Mouse (Mus musculus) liver, adult 2 months (tissue): ENCODE data around the gene Prr5l. TPM values are rescaled to one million over a fixed set of nuclear protein-coding genes. Genes with fewer than 3 reads are reported as not detected.

Source experiments
- DNase-seq: peaks from one replicate; pipeline ENCODE4 v3.0.0-alpha.2; 2011; ENCODE audit warnings: low read depth, low spot score; ENCODE audit errors: extremely low read depth
- H3K27ac ChIP-seq: fragments of 200-500 bp; replicated peaks from 2 replicates; pipeline ENCODE4 v1.5.1; 2012; ENCODE audit warnings: low read depth, mild to moderate bottlenecking, control low read depth, inconsistent platforms, low read length; ENCODE audit not compliant: insufficient read depth
- H3K27me3 ChIP-seq: fragments of 200-500 bp; 2 replicates; pipeline ENCODE4 v1.6.1; 2012; ENCODE audit warnings: mild to moderate bottlenecking, moderate library complexity, low read length, inconsistent platforms; ENCODE audit not compliant: control insufficient read depth, insufficient read depth
- H3K36me3 ChIP-seq: fragments of 200-500 bp; 2 replicates; pipeline ENCODE4 v1.6.1; 2012; ENCODE audit warnings: low read length, inconsistent platforms; ENCODE audit not compliant: control insufficient read depth, insufficient read depth
- H3K4me1 ChIP-seq: fragments of 200-500 bp; 2 replicates; pipeline ENCODE4 v1.6.1; 2011; ENCODE audit warnings: low read length; ENCODE audit not compliant: control insufficient read depth, insufficient read depth
- H3K4me3 ChIP-seq: fragments of 200-500 bp; 2 replicates; pipeline ENCODE4 v1.5.1; 2011; ENCODE audit warnings: low read depth, mild to moderate bottlenecking, control low read depth, low read length, moderate library complexity; ENCODE audit not compliant: insufficient read depth
- H3K79me2 ChIP-seq: fragments of 200-500 bp; 2 replicates; pipeline ENCODE4 v1.6.1; 2012; ENCODE audit warnings: inconsistent platforms, mild to moderate bottlenecking, low read length, moderate library complexity; ENCODE audit not compliant: control insufficient read depth, insufficient read depth
- H3K9ac ChIP-seq: fragments of 200-500 bp; 2 replicates; pipeline ENCODE4 v1.6.1; 2012; ENCODE audit warnings: low read depth, mild to moderate bottlenecking, control low read depth, inconsistent platforms, low read length
- CTCF ChIP-seq: fragments of 200-500 bp; IDR thresholded peaks from 2 replicates; pipeline ENCODE4 v1.5.1; 2011; ENCODE audit warnings: low read depth, low read length, control low read depth
- POLR2A ChIP-seq: fragments of 200-500 bp; IDR thresholded peaks from 2 replicates; pipeline ENCODE4 v1.6.1; 2011; ENCODE audit warnings: low read length, control low read depth; ENCODE audit not compliant: insufficient read depth; ENCODE audit errors: extremely low read depth
- WGBS: fragments of 180-500 bp; shearing (Covaris S2); methylation state at CpG from one replicate; pipeline ENCODE4 v1.1.7; 2018; 5-methylcytosine and 5-hydroxymethylcytosine counted together
- polyA plus RNA-seq: library from polyadenylated mRNA; depleted of rRNA; stranded (reverse); fragments of >200 nt; gene quantifications from 2 replicates; pipeline ENCODE4 v1.2.3, GENCODE M21; 2012
- total RNA-seq: library from RNA; depleted of rRNA; stranded (reverse); fragments of >200 nt; gene quantifications from 2 replicates; pipeline ENCODE4 v1.2.3, GENCODE M21; 2014

Prr5l gene
- total and polyA plus RNA-seq, 2 experiments, result 0.72 to 1.4 TPM

DNA sequence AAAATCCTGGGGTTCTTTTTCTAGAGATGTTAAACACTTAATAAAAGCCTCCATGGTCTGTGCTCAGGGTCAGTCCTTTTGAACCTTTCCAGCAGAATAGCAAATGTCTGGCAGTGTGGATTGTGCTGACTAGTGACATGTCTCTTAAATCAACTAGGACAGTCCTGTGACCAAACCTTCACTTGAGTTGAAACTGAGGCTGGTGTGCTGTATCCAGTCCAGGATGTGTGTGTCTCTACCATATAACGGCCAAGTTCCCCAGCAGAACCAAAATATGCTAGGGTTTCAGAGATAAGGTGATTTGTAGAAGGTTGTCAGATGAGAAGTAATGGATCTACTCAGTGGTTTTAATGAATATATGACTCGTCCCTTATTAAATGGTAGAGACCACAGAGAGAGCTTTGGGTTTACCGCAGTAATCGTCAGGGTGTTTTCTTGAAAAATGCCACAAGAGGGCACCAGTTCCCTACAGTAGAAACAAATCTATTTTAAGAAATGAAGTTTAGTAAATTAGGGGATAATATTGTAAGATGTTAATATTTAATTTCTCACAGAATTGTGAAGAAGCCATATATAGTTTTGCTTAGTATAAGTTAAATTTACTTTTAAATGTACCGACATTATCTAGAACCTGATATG lies 189.1 kb downstream of the Prr5l start:
- Histone ChIP-seq H3K79me2 (no peaks in the 10 kb centered on the region), H3K27me3 (no peaks in the 10 kb centered on the region), H3K9ac (no peak overlapping the region), H3K27ac (no peak overlapping the region), H3K4me1 (peaks cover under 1% of the 10 kb centered on the region; the same call in 1 of the 2 replicates), H3K4me3 (no peak overlapping the region), H3K36me3 (peaks cover 59% of the 10 kb centered on the region)
- DNase-seq, result peak; percentile 19
- WGBS, result 62% methylated on average over 5 of the region's 5 CpGs
- no peak for TF ChIP-seq CTCF
- no peak for TF ChIP-seq POLR2A

GRCm38 (mm10) chr2:101693043-101693442 lies 189.8 kb downstream of the Prr5l start:
- DNase-seq, result no peak
- H3K9ac ChIP-seq, result no peak overlapping the region
- no peak overlapping the region for H3K4me3 ChIP-seq
- no peaks in the 10 kb centered on the region for H3K27me3 ChIP-seq
- peaks cover 57% of the 10 kb centered on the region for H3K36me3 ChIP-seq
- H3K27ac ChIP-seq, result no peak overlapping the region
- H3K79me2 ChIP-seq, result no peaks in the 10 kb centered on the region
- WGBS, result 70% methylated on average over 4 of the region's 4 CpGs
- no peaks in the 10 kb centered on the region; the same call in 1 of the 2 replicates for H3K4me1 ChIP-seq
- TF ChIP-seq POLR2A (no peak), CTCF (no peak)

- H3K4me1 ChIP-seq, result no peaks in the 10 kb centered on the region; the same call in 1 of the 2 replicates
- DNase-seq, result no peak
- no peaks in the 10 kb centered on the region for H3K79me2 ChIP-seq
- H3K9ac ChIP-seq, result no peak overlapping the region
- H3K36me3 ChIP-seq, result peaks cover 53% of the 10 kb centered on the region
- H3K27me3 ChIP-seq, result no peaks in the 10 kb centered on the region
- H3K4me3 ChIP-seq, result no peak overlapping the region
- TF ChIP-seq CTCF (no peak), POLR2A (no peak)
- 92% methylated on average over 9 of the region's 9 CpGs for WGBS
- no peak overlapping the region for H3K27ac ChIP-seq
These were observed 192.5 kb downstream of the Prr5l start for GRCm38 (mm10) chr2:101690252-101690827.

DNA sequence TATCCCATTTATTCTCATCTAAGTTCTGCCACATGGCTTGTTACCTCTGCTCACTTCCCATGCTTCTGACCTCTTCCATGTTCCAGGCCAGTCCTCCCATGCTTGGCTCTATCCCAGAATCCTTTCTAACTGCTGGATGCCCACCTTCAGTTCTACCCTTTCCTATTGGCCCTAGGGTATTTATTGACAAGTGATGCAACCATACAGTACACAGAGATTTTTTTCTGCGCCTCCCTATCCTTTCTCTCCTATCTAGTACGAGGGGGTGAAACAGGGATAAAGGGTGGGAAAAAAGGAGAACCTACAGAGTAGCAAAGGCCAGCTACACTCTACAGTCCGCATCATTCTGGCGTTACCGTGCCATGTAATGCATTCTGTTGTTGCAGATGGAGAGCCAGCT lies 194.8 kb downstream of the Prr5l start:
- Histone ChIP-seq H3K9ac (no peak overlapping the region), H3K4me3 (no peak overlapping the region), H3K27me3 (no peaks in the 10 kb centered on the region), H3K36me3 (peaks cover 48% of the 10 kb centered on the region), H3K27ac (no peak overlapping the region), H3K79me2 (no peaks in the 10 kb centered on the region), H3K4me1 (no peaks in the 10 kb centered on the region)
- WGBS, result 89% methylated on average over 5 of the region's 5 CpGs
- no peak for TF ChIP-seq POLR2A
- no peak for TF ChIP-seq CTCF
- no peak for DNase-seq

GRCm38 (mm10) chr2:101684421-101684820 lies 198.4 kb downstream of the Prr5l start:
- Histone ChIP-seq H3K79me2 (0 out of 2 replicates have a peak, but pooled peaks cover 4% of the 10 kb centered on the region), H3K4me1 (peaks cover 3% of the 10 kb centered on the region; the same call in 1 of the 2 replicates), H3K27ac (no peak overlapping the region), H3K36me3 (peaks cover 24% of the 10 kb centered on the region), H3K27me3 (no peaks in the 10 kb centered on the region), H3K9ac (no peak overlapping the region), H3K4me3 (no peak overlapping the region)
- WGBS, result 57% methylated on average over 12 of the region's 12 CpGs
- DNase-seq, result peak; percentile 36
- TF ChIP-seq CTCF (no peak), POLR2A (no peak)

DNA sequence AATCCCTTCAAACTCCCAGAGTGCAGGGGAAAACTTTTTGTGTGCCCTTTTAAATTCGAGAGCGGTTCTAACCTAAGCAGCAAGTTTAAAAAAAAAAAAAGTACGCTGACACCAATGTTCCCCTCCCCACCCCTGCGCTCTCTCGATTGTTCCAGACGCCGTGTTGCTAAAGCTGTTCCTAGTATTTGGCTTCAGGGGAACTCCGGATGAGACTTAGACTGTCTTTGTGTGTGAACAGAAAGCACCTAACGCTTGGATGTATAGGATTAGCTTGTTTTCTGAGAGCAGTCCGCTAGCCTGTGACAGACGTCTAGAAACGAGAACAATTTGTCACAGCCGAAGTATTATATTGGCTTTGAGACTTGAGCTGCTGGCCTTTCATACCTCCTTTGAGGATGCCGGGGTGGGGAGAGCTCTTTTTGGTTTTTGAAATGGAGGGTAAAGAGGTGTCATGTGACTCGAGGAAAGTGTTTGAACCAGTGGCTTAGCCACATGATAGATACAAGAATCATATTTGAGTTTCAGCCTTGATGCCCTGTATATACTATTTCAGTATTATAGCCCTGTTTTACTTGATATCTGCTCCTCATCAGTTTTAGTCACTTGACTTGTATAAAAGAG lies 203.6 kb downstream of the Prr5l start:
- peaks cover 8% of the 10 kb centered on the region; the same call in 1 of the 2 replicates for H3K4me1 ChIP-seq

More for the DNA sequence above, 203.6 kb downstream of the Prr5l start:
- no peaks in the 10 kb centered on the region for H3K36me3 ChIP-seq
- DNase-seq, result peak; percentile 30
- TF ChIP-seq POLR2A, result no peak
- no peak for TF ChIP-seq CTCF
- H3K79me2 ChIP-seq, result peaks cover 10% of the 10 kb centered on the region; the same call in 1 of the 2 replicates
- H3K4me3 ChIP-seq, result peak overlapping the region; percentile 98; the same call in 1 of the 2 replicates
- H3K27ac ChIP-seq, result no peak overlapping the region
- 0 out of 2 replicates have a peak overlapping the region, but pooled peaks have one; percentile 37 for H3K9ac ChIP-seq
- WGBS, result 4% methylated on average over 15 of the region's 15 CpGs
- H3K27me3 ChIP-seq, result no peaks in the 10 kb centered on the region
